Mouse (Mus musculus) heart, postnatal 0 days (tissue): ENCODE measurements around the gene Chrnb4.

Experiments
- CTCF ChIP-seq: IDR thresholded peaks from 2 replicates; pipeline ENCODE4 v1.5.1; 2016; ENCODE audit warnings: antibody characterized with exemption, control low read depth, low read depth
- EP300 ChIP-seq: IDR thresholded peaks from 2 replicates; pipeline ENCODE4 v1.6.1; 2016; ENCODE audit warnings: antibody characterized with exemption, low read depth

GRCm38 (mm10) chr9:55096033-55096432, 47.5 kb upstream of the Chrnb4 start:
- TF ChIP-seq CTCF (no peak), EP300 (no peak)
